Mouse (Mus musculus) lung, postnatal 10 days (tissue): ENCODE results near the gene Unc5b.

Source experiments
- DNase-seq: peaks from one replicate; pipeline ENCODE4 v3.0.0; 2021

Unc5b gene

DNA sequence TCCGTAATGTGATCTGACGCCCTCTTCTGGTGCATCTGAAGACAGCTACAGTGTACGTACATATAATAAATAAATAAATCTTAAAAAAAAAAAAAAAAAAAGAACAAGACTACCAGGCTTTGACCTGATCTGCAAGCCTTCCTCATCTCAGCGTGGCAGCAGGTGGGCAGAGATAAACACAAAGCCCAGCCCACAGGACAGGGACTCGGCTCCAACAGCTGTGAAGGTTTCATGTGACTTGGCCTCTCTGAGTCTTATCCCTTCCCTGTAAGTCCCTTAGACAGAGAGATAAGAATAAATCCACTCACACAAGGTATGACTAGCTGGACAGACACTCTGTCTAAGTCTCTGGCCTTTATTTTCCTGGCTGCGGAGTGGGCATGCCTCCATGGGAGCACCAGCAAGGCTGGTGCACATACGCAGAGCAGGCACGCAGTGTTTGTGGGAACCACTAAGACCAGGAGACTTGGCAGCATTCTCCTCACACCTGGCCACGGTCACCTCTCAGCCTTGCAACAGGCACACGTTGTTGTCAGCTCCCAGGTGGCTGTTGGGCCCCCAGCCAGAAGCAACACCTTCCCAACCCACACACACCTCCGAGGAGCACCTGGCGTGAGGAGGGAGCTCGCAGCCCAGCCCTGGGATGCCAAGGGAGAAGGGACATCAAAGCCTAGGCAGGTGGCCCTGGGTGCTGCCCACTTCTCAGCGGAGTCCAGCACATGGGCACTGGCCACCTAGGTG, 33.5 kb downstream of the Unc5b start:
- DNase-seq: no peak

DNA sequence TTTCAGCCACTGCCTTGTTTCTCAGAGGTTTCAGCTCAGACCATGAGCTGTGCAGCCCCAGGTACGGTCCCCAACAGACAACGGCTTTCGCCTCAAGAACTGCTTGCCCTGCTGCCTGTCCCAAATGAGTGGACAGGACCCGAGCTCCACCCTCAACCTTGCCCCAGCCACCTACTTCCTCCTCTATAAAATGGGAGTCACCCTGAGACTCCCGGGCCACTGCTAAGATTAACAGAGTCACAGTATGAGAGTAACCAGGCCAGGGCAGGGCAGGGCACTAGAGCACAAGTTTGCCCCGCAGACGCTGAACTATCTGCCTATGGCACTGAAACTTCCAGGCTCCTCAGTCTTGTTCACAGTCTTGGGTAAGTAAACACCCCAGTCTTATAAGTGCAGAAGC, 34.9 kb downstream of the Unc5b start:
- no peak for DNase-seq

DNA sequence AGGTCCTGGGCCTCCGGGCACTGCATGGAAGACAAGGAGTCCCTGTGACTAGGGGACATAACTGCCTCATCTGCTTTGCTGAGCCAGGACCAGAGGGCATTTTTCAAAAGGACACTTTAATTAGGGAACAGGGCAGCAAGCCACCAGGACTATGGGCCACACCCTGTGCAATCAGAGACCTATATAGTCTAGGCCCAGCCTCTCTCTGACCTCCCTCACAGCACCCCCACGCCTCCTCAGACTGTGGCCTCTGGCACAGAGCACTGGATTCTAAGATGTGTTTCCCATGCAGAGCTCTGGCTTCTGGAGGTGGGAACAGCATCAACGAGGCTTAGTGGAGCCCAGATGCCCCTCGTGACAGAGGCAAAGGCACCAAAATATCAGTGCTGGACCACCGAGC, 35.4 kb downstream of the Unc5b start:
- no peak for DNase-seq

DNA sequence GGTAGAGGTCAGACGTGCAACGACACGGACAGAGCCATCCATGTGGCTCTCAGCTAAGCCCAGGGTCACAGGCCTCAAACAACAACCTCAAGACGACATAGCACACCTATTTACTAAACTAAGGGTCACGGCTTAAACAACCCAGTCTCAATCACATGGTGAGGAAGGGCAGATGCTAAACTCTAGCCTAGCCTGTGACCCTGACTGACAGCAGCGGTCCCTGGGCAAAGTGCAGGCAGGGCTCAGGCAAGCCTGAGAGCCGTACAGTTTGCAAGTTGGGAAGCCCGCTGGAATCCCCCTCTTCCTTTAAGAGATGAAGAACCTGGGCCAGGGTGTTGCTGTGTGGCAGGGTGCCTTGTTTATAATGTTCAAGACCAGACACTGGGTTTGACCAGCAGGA, 36.6 kb downstream of the Unc5b start:
- no peak for DNase-seq

DNA sequence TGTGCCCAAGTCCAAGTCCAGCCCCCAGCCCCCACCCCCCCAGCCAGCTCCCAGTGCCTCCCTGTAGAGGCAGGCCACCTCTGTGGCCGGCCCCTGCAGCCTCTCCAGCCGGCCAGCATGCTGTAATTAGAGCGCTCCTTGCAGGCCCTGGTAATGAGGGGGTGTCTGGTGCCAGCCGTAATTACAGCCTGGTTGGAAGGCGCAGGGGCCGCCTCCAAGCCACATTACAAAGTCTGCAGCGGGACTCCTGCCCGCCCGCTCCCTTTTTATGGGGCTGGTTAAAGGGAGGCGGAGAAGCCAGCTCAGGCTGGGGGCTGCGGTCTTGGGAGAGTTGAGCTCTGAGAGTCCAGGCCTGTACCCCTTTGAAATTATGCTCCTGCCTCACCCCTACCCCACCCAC, 37.0 kb downstream of the Unc5b start:
- no peak for DNase-seq

DNA sequence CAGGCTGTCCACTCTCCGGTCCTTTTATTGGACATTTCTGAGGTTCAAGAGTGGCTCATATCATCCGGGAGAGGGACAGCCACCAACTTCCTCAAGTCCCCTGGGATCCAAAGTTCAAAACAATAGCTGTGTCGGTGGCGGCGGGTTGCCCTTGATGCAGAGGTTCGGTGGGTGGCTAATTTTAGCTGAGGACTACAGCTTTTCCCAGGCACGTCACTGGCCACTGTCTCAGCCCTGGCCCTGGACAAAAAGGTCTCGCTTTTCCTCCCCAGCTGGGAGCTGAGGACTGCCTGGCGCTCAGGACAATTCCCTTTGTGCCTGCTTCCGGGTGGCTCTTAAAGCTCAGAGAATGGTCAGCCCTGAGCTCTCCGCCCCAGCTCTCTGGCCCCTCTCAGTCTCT, 38.5 kb downstream of the Unc5b start:
- DNase-seq: peak; percentile 70

DNA sequence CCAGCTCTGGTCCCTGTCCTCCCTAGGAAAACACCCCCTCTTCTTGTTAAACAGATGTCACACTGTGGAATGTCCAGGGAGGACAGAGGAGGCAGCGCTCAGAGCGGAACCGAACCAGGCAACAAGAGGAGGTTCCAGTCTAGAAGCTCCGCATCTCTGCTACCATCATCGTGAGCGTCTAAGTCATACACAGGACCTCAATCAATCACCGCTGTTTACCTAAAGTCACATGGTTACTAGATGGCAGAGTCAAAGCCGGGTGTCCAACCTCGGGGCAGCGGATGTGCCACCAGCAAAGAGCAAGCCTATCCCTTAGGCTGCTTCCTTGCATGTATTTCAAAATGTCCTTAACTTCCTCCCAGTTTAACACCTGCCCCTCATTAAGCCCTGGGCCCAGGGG, 39.0 kb downstream of the Unc5b start:
- DNase-seq: peak; percentile 64

DNA sequence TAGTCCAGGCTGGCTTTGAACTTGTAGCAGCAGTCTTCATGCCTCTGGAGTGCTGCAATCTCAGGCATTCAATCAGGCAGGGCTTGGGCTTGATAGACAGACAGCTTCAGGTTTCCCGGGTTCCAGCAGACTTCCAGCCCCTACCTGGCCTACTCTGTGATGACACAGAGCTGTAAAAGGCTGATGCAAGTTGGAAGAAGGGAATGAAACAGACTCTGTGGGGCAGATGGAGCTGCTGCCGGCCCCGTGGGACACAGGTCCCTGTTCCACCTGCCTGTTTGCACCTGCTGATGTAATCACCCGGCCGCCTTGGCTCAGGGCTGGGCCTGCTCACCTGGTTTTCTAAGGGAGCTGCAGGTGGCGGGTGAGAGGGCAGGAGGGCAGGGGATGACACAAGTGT, 40.5 kb downstream of the Unc5b start:
- no peak for DNase-seq

DNA sequence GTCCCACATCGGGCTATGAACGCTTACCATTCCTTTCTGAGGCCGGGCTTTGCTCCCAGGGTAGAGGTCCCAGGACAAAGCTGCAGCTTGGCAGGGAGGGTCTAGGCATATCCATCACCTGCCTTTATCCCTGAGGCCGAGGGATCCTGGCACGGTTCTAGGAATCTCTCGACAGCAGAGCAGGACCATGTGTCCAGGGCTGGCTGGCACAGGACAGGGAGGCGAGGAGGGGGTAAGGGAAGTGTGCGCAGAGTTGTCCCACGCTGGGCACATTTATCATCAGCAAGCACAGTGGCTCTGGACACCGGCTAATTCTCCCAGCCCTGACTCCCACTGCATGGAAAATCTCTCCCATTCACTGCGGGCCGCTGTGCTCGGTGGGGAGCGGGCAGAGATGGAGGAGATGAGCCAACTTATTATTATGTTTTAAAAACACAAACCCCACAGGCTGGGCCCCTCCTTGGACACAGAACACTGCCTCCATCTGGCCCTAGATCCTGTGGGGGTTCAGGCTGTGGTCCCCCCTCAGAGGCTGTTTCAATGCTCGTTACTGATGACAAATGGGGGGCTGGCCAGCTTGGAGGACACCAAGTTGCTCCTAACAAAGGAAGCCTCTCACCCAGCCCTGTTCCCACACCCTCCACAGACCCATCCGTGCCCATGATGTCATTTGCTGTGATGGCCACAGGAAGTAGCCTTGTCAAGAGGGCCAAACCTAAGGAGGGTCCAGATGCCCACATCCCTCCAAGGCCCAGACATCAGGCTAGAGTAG, 43.9 kb downstream of the Unc5b start:
- peak; percentile 41 for DNase-seq

DNA sequence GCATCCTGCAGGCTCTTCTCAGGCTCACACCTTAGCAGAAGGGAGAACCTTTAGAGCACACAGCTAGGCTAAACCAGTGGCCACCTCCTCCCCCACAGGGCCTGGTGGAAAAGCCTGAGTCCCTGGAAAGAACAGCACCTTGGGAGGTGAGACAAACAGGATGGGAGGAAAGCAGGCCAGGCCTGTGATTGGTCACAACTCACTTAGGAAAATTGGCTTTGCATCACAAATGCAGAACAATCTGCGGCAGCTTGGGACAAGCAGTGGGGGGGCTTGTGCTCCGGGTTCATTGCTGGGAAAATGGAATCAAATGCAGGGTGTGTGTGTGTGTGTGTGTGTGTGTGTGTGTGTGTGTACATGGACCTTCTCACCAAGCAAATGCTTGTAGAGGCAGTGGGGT, 47.8 kb downstream of the Unc5b start:
- DNase-seq: no peak

DNA sequence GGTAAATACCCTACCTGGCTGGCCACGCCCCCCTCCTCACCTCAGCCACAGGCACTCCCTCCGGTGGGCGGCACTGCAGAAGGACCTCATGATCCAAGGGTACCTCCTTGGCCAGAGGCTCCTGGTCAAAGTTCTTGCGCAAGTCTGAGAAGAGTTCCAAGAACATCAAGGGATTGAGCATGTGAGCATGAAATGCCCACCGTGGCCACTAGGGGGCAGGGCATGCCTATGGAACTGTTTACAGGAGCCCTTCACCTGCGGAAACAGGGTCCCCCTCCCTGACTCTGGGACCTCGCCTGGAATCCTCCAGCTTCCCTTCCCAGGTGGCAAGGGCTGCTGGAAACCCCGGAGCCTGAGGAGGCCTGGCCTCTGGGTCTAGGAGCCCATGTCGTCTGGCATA, 51.8 kb downstream of the Unc5b start:
- DNase-seq: peak; percentile 86

DNA sequence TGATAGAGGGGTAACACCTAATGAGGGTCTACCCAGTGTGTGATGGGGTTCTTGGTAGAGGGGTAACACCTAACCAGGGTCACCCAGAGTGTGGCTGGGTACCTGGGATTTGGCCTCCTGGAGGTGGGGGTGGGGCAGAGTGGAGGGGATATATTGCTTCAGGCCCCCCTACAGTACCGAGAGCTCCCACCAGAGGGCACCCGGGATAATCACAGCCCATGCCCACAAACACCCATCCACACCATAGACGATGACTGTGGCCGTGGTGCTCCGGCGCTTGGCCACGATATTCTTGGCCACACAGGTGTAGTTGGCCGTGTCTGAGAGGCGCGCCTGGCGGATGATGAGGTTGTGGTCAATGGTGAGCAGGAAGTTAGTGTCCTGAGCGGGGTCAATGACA, 52.8 kb downstream of the Unc5b start:
- DNase-seq: peak; percentile 61

DNA sequence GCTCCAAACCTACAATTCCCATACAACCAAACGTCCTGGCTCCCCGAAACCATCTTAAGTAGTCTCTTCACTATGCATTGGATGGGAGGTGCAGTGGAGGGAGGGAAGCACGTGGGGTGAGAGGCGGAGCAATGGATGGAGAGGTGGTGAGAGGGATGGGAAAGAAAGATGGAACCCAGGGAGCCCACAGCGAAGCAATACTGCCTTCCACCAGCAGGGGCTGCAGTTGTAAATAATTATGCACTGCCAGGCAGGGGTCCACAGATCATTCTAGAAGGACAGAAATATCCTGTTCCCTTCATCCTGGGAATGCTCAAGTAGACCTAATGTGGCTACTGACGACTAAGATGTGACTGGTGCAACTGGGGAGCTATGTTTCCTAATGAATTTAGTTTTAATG, 55.9 kb downstream of the Unc5b start:
- peak; percentile 33 for DNase-seq

DNA sequence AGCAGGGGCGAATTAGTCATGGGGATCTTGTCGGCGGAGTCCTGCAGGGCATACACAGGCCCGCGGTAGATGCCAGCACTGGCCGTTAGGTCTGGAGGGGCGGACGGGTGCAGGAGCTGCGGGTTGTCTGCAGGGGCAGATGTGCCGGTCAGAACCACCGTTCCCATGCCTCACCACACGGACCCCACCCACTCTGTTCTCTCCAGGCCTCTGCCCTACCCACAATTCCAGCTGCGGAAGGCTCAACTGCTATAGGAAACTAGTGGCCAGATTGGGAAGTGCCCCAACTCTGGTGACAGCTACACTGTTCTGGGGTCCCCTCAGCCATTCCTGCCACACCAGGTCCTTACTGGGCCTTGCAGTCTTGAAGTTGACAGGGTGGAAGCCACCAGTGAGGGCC, 56.8 kb downstream of the Unc5b start:
- DNase-seq: no peak

DNA sequence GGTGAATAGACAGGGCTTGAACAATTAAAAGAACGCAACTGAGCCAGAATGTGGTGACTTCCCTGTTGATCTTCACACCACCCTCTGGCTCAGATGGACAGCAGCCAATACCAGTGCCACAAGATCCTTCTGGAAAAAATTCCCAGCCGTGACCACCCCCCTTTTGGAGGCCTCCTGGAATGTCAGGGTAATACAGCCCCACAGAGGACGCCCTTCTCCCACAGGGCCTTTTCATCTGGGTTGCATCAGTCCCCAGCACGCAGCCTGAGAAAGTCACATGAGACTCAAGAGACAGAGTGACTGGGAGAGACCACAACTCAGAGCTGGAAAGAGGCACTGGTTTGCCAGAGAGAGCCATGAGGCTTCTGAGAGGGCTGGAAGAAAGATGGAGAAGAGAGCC, 60.5 kb downstream of the Unc5b start:
- DNase-seq: no peak

DNA sequence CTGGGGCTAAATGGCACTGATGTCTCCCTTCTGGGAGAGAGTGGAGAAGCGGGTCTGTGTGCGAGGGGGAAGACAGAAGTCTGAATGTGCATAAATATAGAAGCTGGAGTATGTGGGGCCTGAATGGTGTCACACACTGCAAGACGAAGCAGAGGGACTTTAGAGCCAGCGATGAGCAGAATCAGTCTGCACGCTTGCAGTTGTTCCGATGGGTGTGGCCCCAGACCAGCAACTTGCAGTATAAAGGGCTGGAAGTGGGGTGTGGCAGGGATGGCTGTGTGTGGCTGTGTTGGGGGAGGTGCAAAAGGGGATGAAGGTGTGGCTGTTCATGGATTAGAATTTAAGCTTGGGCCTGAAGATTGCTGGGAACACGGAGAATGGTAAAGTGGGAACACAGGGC, 62.8 kb downstream of the Unc5b start:
- no peak for DNase-seq

DNA sequence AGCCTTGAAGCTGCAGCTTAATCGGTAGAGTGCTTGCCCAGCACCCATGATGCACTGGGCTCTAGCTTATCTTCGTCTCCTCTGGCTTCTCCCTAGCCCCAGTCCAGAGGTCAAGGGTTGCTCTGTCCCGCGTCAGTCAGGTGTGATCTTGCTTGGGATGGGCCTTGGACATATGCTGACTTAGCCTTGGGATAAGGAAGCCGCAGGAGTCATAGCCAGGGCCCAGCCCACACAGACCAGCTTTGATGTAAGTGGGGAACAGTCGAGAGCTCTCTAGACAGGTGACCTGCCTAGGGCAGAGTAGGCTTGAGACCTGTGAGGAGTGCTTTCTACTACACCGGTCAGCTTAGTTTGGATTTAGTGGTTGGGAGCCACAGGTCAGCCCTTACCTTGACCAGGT, 64.0 kb downstream of the Unc5b start:
- no peak for DNase-seq

DNA sequence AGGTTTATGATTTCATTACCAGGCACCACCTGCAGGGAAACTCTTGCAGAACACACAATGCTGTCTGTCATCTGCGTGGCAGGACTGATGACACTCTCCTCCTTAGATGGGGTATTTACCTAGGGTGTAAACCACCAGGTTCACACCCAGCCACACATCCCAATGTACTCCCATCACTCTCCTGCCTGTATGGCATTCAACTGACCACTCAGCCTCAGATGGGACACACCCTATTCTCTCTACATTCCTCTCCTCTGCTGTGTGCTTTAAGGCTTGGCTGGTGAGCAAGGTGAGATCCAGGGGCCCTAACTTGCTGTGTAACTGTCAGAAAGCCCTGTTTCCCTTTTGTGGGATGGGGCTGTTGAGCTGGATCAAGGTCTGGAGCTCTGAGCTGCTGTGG, 69.3 kb downstream of the Unc5b start:
- no peak for DNase-seq

DNA sequence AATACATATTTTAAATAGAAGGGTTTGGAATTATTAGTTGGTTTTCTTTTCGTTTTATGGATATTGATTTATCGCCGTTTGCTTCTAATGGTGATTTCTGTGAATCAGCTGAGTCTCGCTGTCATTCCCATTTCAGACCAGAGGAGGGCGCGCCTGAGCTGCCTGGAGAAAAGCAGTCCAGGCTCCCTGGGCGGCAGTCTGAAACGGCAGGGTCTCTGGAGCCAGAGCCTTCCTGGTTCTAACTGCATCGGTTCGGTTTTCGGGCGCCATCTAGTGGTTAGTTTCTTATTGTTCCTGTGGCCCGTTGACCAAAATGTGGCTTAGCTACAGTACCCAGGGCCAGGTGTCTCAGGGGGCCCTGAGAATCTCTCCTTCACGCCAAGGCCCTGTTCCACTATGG, 71.0 kb downstream of the Unc5b start:
- peak; percentile 96 for DNase-seq

DNA sequence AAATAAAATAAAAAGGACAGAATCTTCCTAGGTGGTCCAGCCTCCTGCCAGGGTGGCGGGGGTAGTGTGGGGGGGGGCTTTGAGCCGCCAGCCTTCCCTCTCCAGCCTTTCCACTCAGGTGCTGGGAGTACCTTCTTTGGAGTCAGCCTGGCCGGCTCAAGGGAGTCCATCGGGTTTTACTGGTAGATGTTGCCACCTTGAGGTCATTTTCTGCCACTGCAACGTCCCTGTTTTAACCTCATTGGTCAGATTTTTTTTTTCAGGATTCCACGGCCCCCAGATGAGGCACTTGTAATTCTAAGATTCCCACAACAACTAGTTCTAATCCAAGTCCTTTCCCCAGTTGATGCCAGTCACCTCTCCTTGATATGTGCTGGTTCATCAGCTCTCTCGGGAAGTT, 74.4 kb downstream of the Unc5b start:
- DNase-seq: peak; percentile 82

DNA sequence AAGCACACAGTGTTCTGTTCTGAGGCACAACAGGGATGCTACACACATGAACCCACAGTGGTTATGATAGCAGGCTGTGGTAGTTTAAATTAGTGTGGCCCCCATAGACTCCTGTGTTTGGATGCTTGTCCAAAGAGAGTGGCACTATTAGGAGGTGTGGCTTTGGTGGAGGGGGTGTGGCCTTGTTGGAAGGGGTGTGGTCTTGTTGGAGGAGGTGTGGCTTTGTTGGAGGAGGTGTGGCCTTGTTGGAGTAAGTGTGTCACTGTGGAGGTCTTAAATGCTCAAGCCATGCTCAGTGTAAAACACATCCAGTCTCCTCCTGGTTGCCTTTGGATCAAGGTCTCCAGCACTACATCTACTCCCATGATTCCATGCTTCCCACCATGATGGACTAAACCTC, 75.2 kb downstream of the Unc5b start:
- no peak for DNase-seq

DNA sequence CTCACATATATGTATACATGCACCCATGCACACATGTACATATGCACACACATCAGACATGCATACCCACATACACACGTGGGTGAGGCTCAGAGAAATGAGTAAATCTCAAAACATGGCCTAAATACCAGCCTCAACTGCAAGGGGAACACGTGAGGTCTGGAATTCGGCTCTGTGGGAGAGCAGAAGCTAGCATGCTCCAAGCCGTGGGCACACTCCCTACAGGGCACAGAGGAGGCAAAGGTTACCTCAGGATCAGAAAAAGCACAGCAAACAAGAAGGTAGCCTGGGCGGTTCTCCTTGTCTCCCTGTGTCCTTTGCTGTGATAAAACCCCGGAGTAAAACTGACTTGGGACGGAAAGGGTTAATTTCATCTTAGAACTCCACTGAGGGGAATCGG, 77.4 kb downstream of the Unc5b start:
- no peak for DNase-seq

DNA sequence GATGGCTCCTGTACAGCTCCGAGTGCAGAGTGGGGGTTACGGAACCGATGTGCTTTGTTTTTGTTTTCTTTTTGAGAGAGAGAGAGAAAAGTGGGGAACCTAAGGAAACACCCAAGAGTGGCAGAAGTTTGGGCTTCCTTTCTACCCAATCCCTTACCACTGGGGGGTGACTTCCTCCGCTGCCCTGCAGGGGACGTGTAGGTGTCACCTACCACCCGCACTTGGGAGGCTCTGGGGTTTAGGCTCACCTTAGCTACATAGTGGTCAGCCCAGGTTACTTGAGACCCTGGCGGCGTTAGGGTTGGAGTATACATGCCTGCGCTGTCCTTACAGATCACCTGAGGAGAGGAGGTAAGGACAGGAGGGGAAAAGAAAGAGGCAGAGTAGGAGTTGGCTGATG, 78.1 kb downstream of the Unc5b start:
- peak; percentile 50 for DNase-seq
